In genomic region chr7:114452876-114453275, GRCm38 (mm10) we compare ENCODE assay signal across 21 mouse cellular contexts. TPM values are rescaled to one million over a fixed set of nuclear protein-coding genes. Genes with fewer than 3 reads are reported as not detected.
DNase-seq lines count a peak whose midpoint lies in the region; ATAC-seq lines count a peak whose summit lies in the region.
"Had no signal": no experiment of that assay in that cellular context is flagged by ENCODE, and none has a peak within 500 bp of the region (broad histone marks: within the 10 kb centered on the region; RNA-seq: fewer than 3 reads in every experiment).

No protein-coding gene starts in this region.

- H3K27ac ChIP-seq in liver, embryonic 11.5 days (ENCODE audit: low read depth, low read length) = no peak overlapping the region
- H3K27ac ChIP-seq in macrophage = peak overlapping the region; percentile 50
- H3K27ac ChIP-seq in limb, embryonic 10.5 days = no peak overlapping the region
- no peak overlapping the region for H3K27ac ChIP-seq in heart, embryonic 12.5 days (ENCODE audit: poor library complexity, severe bottlenecking)
- H3K27ac ChIP-seq: hindbrain, embryonic 10.5 days; hindbrain, postnatal 0 days; kidney, embryonic 15.5 days; midbrain, embryonic 13.5 days; neural tube, embryonic 13.5 days; stomach, embryonic 15.5 days had no signal

- no peaks in the 10 kb centered on the region for H3K36me3 ChIP-seq in liver, embryonic 11.5 days (ENCODE audit: control insufficient read depth, insufficient read depth, low read length)
- no peaks in the 10 kb centered on the region for H3K36me3 ChIP-seq in macrophage (ENCODE audit: inconsistent target)
- H3K36me3 ChIP-seq in limb, embryonic 10.5 days = no peaks in the 10 kb centered on the region
- no peaks in the 10 kb centered on the region for H3K36me3 ChIP-seq in heart, embryonic 12.5 days
- H3K36me3 ChIP-seq: hindbrain, embryonic 10.5 days; kidney, embryonic 15.5 days; midbrain, embryonic 13.5 days; stomach, embryonic 15.5 days had no signal

- ATAC-seq in liver, embryonic 11.5 days (replicated peaks; ENCODE audit: low FRiP score) = no peak
- peak; percentile 70 for ATAC-seq in granulocyte monocyte progenitor cell, adult 5-6 weeks (replicated peaks; ENCODE audit: poor library complexity, severe bottlenecking)
- ATAC-seq in cerebellum, adult (ENCODE audit: insufficient number of reproducible peaks, low FRiP score, low TSS enrichment) = no peak
- ATAC-seq in heart, embryonic 12.5 days (ENCODE audit: insufficient number of reproducible peaks, low FRiP score) = no peak
- ATAC-seq: hindbrain, postnatal 0 days; intestine, postnatal 0 days; midbrain, embryonic 13.5 days had no signal

- WGBS in liver, embryonic 11.5 days = 32% methylated on average over 3 of the region's 3 CpGs
- WGBS in macrophage (ENCODE audit: missing documents) = 36% methylated on average over 3 of the region's 3 CpGs
- 65% methylated on average over 3 of the region's 3 CpGs for WGBS in limb, embryonic 10.5 days
- 38% methylated on average over 3 of the region's 3 CpGs for WGBS in heart, embryonic 12.5 days

- no peaks in the 10 kb centered on the region for H3K9me3 ChIP-seq in liver, embryonic 11.5 days (ENCODE audit: control insufficient read depth, low read length)
- no peaks in the 10 kb centered on the region for H3K9me3 ChIP-seq in limb, embryonic 10.5 days (replicated peaks)
- H3K9me3 ChIP-seq in heart, embryonic 12.5 days (replicated peaks) = no peaks in the 10 kb centered on the region
- H3K9me3 ChIP-seq: hindbrain, embryonic 10.5 days; kidney, embryonic 15.5 days; midbrain, embryonic 13.5 days; neural tube, embryonic 13.5 days; stomach, embryonic 15.5 days had no signal

- no peaks in the 10 kb centered on the region for H3K4me1 ChIP-seq in liver, embryonic 11.5 days (replicated peaks; ENCODE audit: control insufficient read depth, insufficient read depth, low read length)
- H3K4me1 ChIP-seq in limb, embryonic 10.5 days = no peaks in the 10 kb centered on the region
- peaks cover 7% of the 10 kb centered on the region; the same call in 1 of the 2 replicates for H3K4me1 ChIP-seq in heart, embryonic 12.5 days (replicated peaks)
- H3K4me1 ChIP-seq: hindbrain, embryonic 10.5 days; kidney, embryonic 15.5 days; midbrain, embryonic 13.5 days; neural tube, embryonic 13.5 days; stomach, embryonic 15.5 days had no signal

- no peak overlapping the region for H3K9ac ChIP-seq in liver, embryonic 11.5 days (ENCODE audit: low read depth, low read length)
- no peak overlapping the region for H3K9ac ChIP-seq in heart, embryonic 12.5 days
- H3K9ac ChIP-seq: kidney, embryonic 15.5 days; midbrain, embryonic 13.5 days; neural tube, embryonic 13.5 days; stomach, embryonic 15.5 days had no signal

- H3K4me3 ChIP-seq in liver, embryonic 11.5 days (ENCODE audit: low read depth, low read length) = no peak overlapping the region
- peak overlapping the region; percentile 5; the same call in 1 of the 2 replicates for H3K4me3 ChIP-seq in macrophage (ENCODE audit: inconsistent target)
- no peak overlapping the region for H3K4me3 ChIP-seq in limb, embryonic 10.5 days
- no peak overlapping the region for H3K4me3 ChIP-seq in heart, embryonic 12.5 days
- H3K4me3 ChIP-seq: hindbrain, embryonic 10.5 days; kidney, embryonic 15.5 days; midbrain, embryonic 13.5 days; neural tube, embryonic 13.5 days; stomach, embryonic 15.5 days had no signal

- H3K79me2 ChIP-seq in macrophage (ENCODE audit: inconsistent target) = no peaks in the 10 kb centered on the region; the same call in 1 of the 2 replicates

- DNase-seq in liver, embryonic 11.5 days (ENCODE audit: low spot score) = no peak
- no peak for DNase-seq in liver
- DNase-seq in limb, embryonic 10.5 days (ENCODE audit: low spot score) = no peak
- no peak for DNase-seq in retina, postnatal 1 day
- DNase-seq: cerebellum, postnatal 14 days; embryo, embryonic 11 days; layer of hippocampus, postnatal 36 days; lung, postnatal 14 days; thymus, adult 18-20 months; thymus, postnatal 4 days had no signal

- peak overlapping the region; percentile 41 for H3K4me2 ChIP-seq in liver, embryonic 11.5 days
- H3K4me2 ChIP-seq in heart, embryonic 12.5 days = no peak overlapping the region
- H3K4me2 ChIP-seq: kidney, embryonic 15.5 days; midbrain, embryonic 13.5 days; neural tube, embryonic 13.5 days; stomach, embryonic 15.5 days had no signal

- H3K27me3 ChIP-seq in liver, embryonic 11.5 days (replicated peaks; ENCODE audit: control insufficient read depth, insufficient read depth, low read length) = no peaks in the 10 kb centered on the region
- H3K27me3 ChIP-seq in limb, embryonic 10.5 days (ENCODE audit: low read depth, poor library complexity, severe bottlenecking) = no peaks in the 10 kb centered on the region
- H3K27me3 ChIP-seq in heart, embryonic 12.5 days (replicated peaks) = no peaks in the 10 kb centered on the region
- H3K27me3 ChIP-seq: kidney, embryonic 15.5 days; midbrain, embryonic 13.5 days; neural tube, embryonic 13.5 days; stomach, embryonic 15.5 days had no signal

RNA-seq across cellular contexts. Expression of gene Pde3b, which starts 37.8 kb away (rescaled TPM):
- polyA plus RNA-seq in liver, embryonic 11.5 days (2014; fragmentation: Nextera tagmentation; extraction: Ambion mirVana) = 6.2 and 7.4 TPM in 2 replicates
- 3.7 and 8.1 TPM in 2 replicates for total RNA-seq in granulocyte monocyte progenitor cell, adult 5-6 weeks (2014; fragmentation: Nextera tagmentation)
- 14.3 and 15.0 TPM in 2 replicates for total RNA-seq in granulocyte monocyte progenitor cell, adult 5-6 weeks (2017)
- 10 to 100 TPM in 10 of 26 experiments, 1 to 10 TPM in 15, under 1 TPM in 1; 0.41 to 38.1 (median 3.3) TPM for total RNA-seq in macrophage (2018; cell fraction: chromatin; rRNA removed)
- total RNA-seq in macrophage (2018; cell fraction: cytosol; rRNA removed) = 10 to 100 TPM in 3 of 26 experiments, 1 to 10 TPM in 22, under 1 TPM in 1; 0.88 to 11.3 (median 3.8) TPM
- 10 to 100 TPM in 10 of 26 experiments, 1 to 10 TPM in 16; 1.3 to 25.7 (median 5.5) TPM for total RNA-seq in macrophage (2018; cell fraction: nucleus; rRNA removed)
- 4.1 to 9.2 TPM (median 5.3 TPM) in 3 replicates for polyA plus RNA-seq in macrophage (2018)
- polyA plus RNA-seq in limb, embryonic 10.5 days (2016; fragmentation: Nextera tagmentation; extraction: Ambion mirVana) = 7.5 and 7.8 TPM in 2 replicates
- 7.3 and 8.6 TPM in 2 replicates for polyA plus RNA-seq in heart, embryonic 12.5 days (2016; fragmentation: Nextera tagmentation; extraction: Ambion mirVana)
